Mouse (Mus musculus): ENCODE results near the gene Spryd7.

DNA sequence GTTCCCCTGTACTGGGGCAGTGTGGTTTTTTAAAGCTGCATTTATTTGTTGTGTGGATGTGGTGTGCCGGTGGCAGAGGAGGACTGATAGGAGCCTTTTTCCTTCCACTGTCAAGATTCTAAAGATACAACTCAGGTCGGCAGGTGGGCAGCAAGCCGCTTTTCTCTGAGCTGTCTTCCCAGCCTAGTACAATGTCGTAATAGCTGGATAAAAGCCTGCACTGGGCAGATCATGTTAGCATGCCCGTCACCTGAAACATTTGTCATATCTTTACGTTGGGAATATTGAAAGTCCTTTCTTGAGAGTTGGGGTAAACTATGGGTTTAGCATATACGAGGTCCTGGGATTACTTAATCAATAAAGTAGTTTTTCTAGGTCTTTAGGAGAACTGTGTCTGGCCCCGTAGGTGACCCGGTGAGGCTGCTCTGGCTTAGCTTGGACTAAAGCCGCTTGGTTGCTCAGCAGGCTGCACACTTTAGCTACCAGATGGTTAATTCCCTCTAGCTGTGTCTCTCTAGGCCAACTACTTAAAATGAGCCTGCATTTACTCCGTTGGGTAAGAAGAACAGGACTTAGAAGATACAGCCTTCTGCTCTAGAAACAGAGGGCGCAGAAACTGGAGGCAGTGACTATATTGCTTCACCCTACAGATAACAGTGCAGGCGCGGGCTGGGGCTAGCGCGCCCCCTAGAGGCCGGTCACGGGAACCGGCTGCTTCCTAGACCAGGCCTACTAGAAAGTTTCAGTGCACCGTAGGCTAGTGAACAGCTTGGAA lies 58.8 kb downstream of the Spryd7 start:
- TF ChIP-seq CTCF (IDR thresholded peaks at IDR 0.05) (peak; percentile 95), EP300 (IDR thresholded peaks at IDR 0.05) (no peak)
